Mouse (Mus musculus): ENCODE measurements around the gene Mmrn2. TPM values are rescaled to one million over a fixed set of nuclear protein-coding genes. Genes with fewer than 3 reads are reported as not detected.
"Not testable (repeated sequence)": the region's sequence is repeated elsewhere in the genome, so short reads cannot be mapped to it uniquely, and the experiment has no call there.

The Mmrn2 gene
- total and polyA plus RNA-seq, 3 experiments: 0.03 to 0.08 TPM; not detected in 1

DNA sequence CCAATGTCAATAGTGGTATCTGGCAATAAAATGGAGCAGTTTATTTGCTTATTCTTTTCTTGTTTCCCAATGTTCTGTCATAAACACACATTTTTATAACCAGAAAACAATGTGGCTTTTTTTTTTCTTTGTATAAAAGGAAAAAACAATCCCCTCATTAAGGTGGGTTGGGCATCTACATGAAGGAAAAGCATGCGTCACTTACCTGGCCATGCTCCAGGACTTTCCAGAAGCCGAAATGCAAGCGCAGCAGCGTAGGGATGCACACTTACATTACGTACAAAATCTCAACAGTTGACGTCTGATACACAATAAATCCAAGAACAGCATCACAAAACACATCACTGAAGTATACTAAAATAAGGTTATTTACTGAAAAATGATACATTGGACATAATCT is 35.5 kb downstream of the Mmrn2 start:
- no peaks in the 10 kb centered on the region for H3K36me3 ChIP-seq (ENCODE audit: control insufficient read depth in 1 of 2, insufficient read depth in 2 of 2, low read length in 2 of 2)
- H3K27me3 ChIP-seq (ENCODE audit: control insufficient read depth in 1 of 2, insufficient read depth in 2 of 2, low read length in 2 of 2): no peaks in the 10 kb centered on the region
- H3K27ac ChIP-seq (ENCODE audit: control insufficient read depth, low read depth, low read length): no peak overlapping the region
- H3K4me3 ChIP-seq (ENCODE audit: control insufficient read depth in 1 of 2, insufficient read depth in 1 of 2, low read depth in 2 of 2, low read length in 2 of 2): no peak overlapping the region
- DNase-seq (ENCODE audit: low read depth, low spot score): no peak
- no peaks in the 10 kb centered on the region for H3K9me3 ChIP-seq (replicated peaks; ENCODE audit: insufficient read depth, low read length)
- no peaks in the 10 kb centered on the region for H3K79me2 ChIP-seq (ENCODE audit: control insufficient read depth, insufficient read depth, low read length, poor library complexity)
- no peak overlapping the region for H3K9ac ChIP-seq (ENCODE audit: control insufficient read depth, low read depth, low read length, poor library complexity, severe bottlenecking)
- TF ChIP-seq NRF1 (IDR thresholded peaks at IDR 0.05; ENCODE audit: insufficient read depth, low read depth, low read length, poor library complexity, severe bottlenecking): no peak
- no peak for TF ChIP-seq JUND (IDR thresholded peaks at IDR 0.05; ENCODE audit: low read depth, low read length)
- TF ChIP-seq POLR2AphosphoS5 (IDR thresholded peaks at IDR 0.05; ENCODE audit: borderline replicate concordance, low read depth, low read length): no peak
- no peak for TF ChIP-seq TAL1 (IDR thresholded peaks at IDR 0.05; ENCODE audit: low read length)
- TF ChIP-seq MAZ (IDR thresholded peaks at IDR 0.05; ENCODE audit: low read depth, low read length): no peak
- no peak for TF ChIP-seq ZKSCAN1 (IDR thresholded peaks at IDR 0.05; ENCODE audit: low read depth, low read length)
- no peak for TF ChIP-seq USF1 (IDR thresholded peaks at IDR 0.05; ENCODE audit: low read depth, low read length)
- no peak for TF ChIP-seq POLR2AphosphoS2 (IDR thresholded peaks at IDR 0.05; ENCODE audit: low read length)
- TF ChIP-seq GATA1 (IDR thresholded peaks at IDR 0.05; ENCODE audit: low read depth, low read length): no peak
- H3K4me1 ChIP-seq (ENCODE audit: control insufficient read depth in 1 of 2, insufficient read depth in 2 of 2, low read length in 2 of 2): no peaks in the 10 kb centered on the region

GRCm38 (mm10) chr14:34412164-34412896 is 37.1 kb downstream of the Mmrn2 start:
- Histone ChIP-seq H3K4me3 (ENCODE audit: control insufficient read depth in 1 of 2, insufficient read depth in 1 of 2, low read depth in 2 of 2, low read length in 2 of 2) (no peak overlapping the region), H3K4me1 (ENCODE audit: control insufficient read depth in 1 of 2, insufficient read depth in 2 of 2, low read length in 2 of 2) (no peaks in the 10 kb centered on the region), H3K79me2 (ENCODE audit: control insufficient read depth, insufficient read depth, low read length, poor library complexity) (no peaks in the 10 kb centered on the region), H3K27me3 (ENCODE audit: control insufficient read depth in 1 of 2, insufficient read depth in 2 of 2, low read length in 2 of 2) (no peaks in the 10 kb centered on the region), H3K9ac (ENCODE audit: control insufficient read depth, low read depth, low read length, poor library complexity, severe bottlenecking) (no peak overlapping the region), H3K9me3 (replicated peaks; ENCODE audit: insufficient read depth, low read length) (no peaks in the 10 kb centered on the region), H3K27ac (ENCODE audit: control insufficient read depth, low read depth, low read length) (no peak overlapping the region), H3K36me3 (ENCODE audit: control insufficient read depth in 1 of 2, insufficient read depth in 2 of 2, low read length in 2 of 2) (no peaks in the 10 kb centered on the region)
- TF ChIP-seq BHLHE40 (IDR thresholded peaks at IDR 0.05; ENCODE audit: borderline replicate concordance, low read depth, low read length): no peak
- no peak for TF ChIP-seq E2F4 (IDR thresholded peaks at IDR 0.05; ENCODE audit: borderline replicate concordance, low read depth, low read length)
- no peak for TF ChIP-seq RCOR1 (IDR thresholded peaks at IDR 0.05; ENCODE audit: low read depth, low read length)
- no peak for TF ChIP-seq GABPA (IDR thresholded peaks at IDR 0.05; ENCODE audit: low read depth, low read length)
- no peak for TF ChIP-seq MAX (IDR thresholded peaks at IDR 0.05; ENCODE audit: low read length)
- no peak for TF ChIP-seq MEF2A (IDR thresholded peaks at IDR 0.05; ENCODE audit: extremely low read depth, insufficient replicate concordance, low read depth, low read length, poor library complexity, severe bottlenecking)
- TF ChIP-seq UBTF (IDR thresholded peaks at IDR 0.05; ENCODE audit: borderline replicate concordance, insufficient read depth, low read depth, low read length): no peak
- no peak for DNase-seq (ENCODE audit: low read depth, low spot score)

DNA sequence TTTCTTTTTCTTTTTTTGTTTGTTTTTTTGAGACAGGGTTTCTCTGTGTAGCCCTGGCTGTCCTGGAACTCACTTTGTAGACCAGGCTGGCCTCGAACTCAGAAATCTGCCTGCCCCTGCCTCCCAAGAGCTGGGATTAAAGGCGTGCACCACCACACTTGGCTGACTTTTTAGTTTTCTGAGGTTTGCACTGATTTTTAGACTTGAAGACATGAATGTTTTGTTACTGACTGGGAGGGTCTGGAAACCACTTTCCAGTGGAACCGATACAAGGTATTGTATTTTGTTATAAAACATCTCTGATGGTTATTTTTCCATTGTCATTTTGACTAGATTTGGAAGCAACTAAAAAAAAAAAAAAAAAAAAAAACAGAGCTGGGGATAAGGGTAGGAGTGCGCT is 41.7 kb downstream of the Mmrn2 start:
- H3K36me3 ChIP-seq (ENCODE audit: control insufficient read depth in 1 of 2, insufficient read depth in 2 of 2, low read length in 2 of 2); H3K27ac ChIP-seq (ENCODE audit: control insufficient read depth, low read depth, low read length); DNase-seq (ENCODE audit: low read depth, low spot score); H3K4me3 ChIP-seq (ENCODE audit: control insufficient read depth in 1 of 2, insufficient read depth in 1 of 2, low read depth in 2 of 2, low read length in 2 of 2); H3K79me2 ChIP-seq (ENCODE audit: control insufficient read depth, insufficient read depth, low read length, poor library complexity); H3K9me3 ChIP-seq (replicated peaks; ENCODE audit: insufficient read depth, low read length); H3K9ac ChIP-seq (ENCODE audit: control insufficient read depth, low read depth, low read length, poor library complexity, severe bottlenecking); H3K27me3 ChIP-seq (ENCODE audit: control insufficient read depth in 1 of 2, insufficient read depth in 2 of 2, low read length in 2 of 2); H3K4me1 ChIP-seq (ENCODE audit: control insufficient read depth in 1 of 2, insufficient read depth in 2 of 2, low read length in 2 of 2): not testable (repeated sequence)
